Mouse (Mus musculus) erythroid progenitor cell, adult 5-6 weeks (primary cell): ENCODE data around the gene Dock4. TPM values are rescaled to one million over a fixed set of nuclear protein-coding genes. Genes with fewer than 3 reads are reported as not detected.
A peak's percentile ranks its signal among the peaks of the same experiment; 100 is the strongest.

ENCODE experiments used
- ATAC-seq: replicated peaks from 2 replicates; pipeline ENCODE4 v1.8.0; 2016; ENCODE audit warnings: moderate number of reproducible peaks, mild to moderate bottlenecking, moderate TSS enrichment, inconsistent platforms; ENCODE audit not compliant: poor library complexity, low FRiP score, severe bottlenecking
- total RNA-seq, 2 experiments: library from RNA; stranded (forward) in 1 of 2; stranded (reverse) in 1 of 2; fragments of 150-400 nt in 1 of 2; fragments of 186-747, 209-891 nt in 1 of 2; gene quantifications; 2 replicates each; pipeline versions ENCODE4 v1.2.3 to v1.2.4; 2015 to 2017; ENCODE audit warnings: low replicate concordance in 2 of 2

Dock4 gene
- total RNA-seq (2015; ENCODE audit: low replicate concordance) (0.42 and 3.6 TPM in 2 replicates), total RNA-seq (2017; ENCODE audit: low replicate concordance) (1.5 TPM in 1 of 2 replicates, not detected in the other)

DNA sequence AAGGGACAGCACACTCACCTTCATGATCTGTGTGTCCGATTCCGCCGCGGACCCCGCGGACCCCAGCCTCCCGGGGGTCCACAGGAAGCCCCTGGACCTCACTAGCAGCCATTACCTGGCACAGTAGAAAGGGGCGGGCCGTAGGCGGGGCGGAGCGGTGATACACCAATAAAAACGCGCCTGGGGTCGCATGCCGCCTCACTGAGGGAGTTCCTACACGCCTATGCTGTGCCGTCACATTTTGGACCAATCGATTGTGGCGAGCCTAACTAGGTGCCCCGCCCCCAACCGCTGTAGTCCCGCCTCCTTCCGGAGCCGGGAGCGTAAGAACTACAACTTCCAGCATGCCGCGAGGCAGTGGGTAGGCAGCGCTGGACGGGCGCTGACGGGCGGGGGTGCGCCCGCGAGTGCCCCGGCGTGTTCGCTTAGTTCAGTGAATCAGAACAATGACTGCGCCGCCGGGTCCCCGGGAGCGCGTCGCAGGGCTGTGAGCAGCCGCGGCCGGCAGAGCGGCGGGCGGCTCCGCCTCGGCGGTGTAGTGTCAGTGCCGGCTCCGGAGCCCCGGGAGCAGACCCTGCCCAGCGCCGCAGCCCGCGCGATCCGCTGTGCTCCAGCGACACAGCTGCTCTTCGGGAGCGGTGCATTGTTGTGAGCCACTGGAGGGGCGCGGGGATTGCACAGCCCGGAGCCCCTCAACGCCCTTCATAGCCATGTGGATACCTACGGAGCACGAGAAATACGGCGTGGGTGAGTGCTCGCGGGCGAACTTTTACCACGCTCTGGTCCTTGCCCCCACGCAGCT is at the start of gene Dock4, which contains the start of gene Zfp277:
Gene Dock4, plus strand, starts transcription at position 305 of the 802 bp plus-strand sequence.
Gene Zfp277, minus strand, starts transcription at position 255 of the 802 bp plus-strand sequence.
- ATAC-seq = peak; percentile 93

- ATAC-seq = no peak
These were observed 46.8 kb upstream of the Dock4 start for GRCm38 (mm10) chr12:40398916-40399315.

DNA sequence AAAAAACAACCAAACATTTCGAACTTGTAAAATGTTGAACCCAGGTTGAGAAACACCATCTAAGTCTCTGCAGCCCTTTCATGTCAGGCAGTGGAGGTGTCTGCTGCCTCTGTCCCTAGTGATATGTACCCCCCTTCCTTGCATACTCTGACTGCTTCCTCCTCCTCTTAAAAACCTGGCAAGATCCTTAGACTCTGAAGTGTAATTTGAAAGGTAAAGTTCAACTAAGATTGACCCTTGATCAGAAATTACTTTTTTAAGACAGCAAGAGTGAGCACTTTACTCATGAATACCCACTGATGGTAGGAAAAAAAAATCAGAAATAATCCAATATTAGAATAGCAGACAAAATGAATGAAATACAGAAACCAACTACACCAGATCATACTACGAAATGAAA is 46.4 kb upstream of the Dock4 start:
- no peak for ATAC-seq

DNA sequence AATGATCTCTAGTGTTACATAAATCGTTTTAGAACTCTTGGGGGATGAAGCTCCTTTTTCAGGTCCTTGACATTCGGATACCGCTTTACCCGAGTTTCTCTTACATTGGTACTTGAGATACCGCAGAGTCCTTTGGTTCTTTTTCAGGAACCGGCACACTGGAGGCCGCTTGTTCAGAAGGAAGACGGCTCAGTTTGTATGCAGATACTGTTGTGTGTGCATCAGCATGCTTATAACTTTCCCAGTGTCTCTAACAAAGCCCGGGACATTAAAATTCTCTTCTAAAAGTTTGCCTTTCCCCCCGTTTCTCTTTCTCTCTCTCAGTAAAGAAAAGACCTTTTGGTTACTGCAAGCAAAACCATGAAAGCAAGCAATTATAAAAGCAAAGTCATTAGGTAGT is 45.9 kb upstream of the Dock4 start:
- ATAC-seq = no peak

- no peak for ATAC-seq
These were observed 31.0 kb upstream of the Dock4 start for GRCm38 (mm10) chr12:40414682-40415311.

DNA sequence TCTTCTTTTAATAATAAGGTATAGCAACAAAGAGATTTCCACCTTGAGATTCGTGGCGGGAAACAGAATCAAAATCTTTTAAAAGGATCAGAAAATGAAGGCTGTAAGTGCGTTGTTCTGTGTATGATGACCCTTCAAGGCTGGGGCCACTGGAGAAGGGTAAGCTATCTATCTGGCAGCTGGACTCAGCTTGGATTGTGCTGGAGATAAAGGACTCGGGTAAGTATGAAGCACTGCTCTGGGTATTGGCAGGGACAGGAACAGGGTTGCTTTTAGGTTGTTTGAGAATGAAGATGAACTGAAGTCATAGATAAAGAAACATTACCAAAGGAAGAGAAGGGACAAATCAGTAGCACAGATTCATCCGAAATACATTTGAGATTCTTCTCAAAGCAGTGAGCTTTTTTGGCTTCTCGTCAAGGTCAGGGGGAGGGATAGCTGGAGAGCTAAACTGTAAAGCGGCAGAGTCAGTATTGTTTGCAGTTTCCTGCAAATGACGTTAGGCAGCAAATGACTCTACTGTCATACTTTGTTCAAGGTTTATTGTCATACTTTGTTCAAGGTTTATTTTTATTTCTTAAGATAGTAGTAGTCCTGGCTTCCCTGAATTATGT is 30.3 kb upstream of the Dock4 start:
- no peak for ATAC-seq

DNA sequence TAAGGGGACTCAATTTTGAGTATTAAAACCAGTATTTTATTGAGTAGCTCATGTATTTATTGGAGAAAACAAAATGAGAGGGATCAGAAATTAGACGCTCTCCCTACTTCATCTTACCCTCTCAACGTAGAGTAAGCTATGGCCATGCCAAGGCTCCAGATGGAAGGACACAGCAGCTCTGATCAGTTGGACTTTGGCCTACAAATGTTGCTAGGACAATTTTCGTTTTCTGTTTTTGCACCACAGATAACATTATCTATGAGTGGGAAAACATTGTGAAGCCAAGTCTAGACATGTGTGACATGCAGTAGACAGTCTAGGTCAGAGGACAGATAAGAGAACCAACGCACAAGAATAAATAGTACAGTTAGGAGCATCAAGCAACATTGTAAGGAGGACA is 28.5 kb upstream of the Dock4 start:
- ATAC-seq = no peak

- ATAC-seq = no peak
These were observed 20.8 kb upstream of the Dock4 start for GRCm38 (mm10) chr12:40424991-40425390.

- ATAC-seq = no peak
These were observed 18.1 kb upstream of the Dock4 start for GRCm38 (mm10) chr12:40427606-40428005.

GRCm38 (mm10) chr12:40429976-40430375 is 15.8 kb upstream of the Dock4 start:
- ATAC-seq = no peak

- ATAC-seq = no peak
These were observed 14.7 kb upstream of the Dock4 start for GRCm38 (mm10) chr12:40431075-40431474.

DNA sequence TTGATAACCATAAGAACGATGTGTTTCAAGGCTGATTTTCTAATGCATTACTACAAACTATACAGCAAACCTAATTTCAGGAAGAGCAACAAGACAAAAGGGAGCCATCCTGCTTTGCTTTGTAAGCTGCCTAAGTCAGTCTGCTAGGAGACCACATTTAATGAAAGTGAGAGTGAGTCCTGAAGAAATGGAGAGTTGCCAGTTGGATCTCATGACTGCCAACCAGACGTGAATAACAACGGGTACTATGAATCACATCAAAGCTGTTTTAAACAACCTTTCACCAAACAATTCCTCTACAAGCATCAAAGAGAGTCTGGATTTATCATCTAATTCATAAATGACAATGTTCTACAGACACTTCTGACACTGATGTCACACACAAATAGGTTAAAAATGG is 11.7 kb upstream of the Dock4 start:
- ATAC-seq = no peak

- no peak for ATAC-seq
These were observed 7.7 kb upstream of the Dock4 start for GRCm38 (mm10) chr12:40438049-40438448.

- ATAC-seq = no peak
These were observed 546 bp upstream of the Dock4 start for GRCm38 (mm10) chr12:40445206-40445605.

- no peak for ATAC-seq
These were observed 964 bp downstream of the Dock4 start for GRCm38 (mm10) chr12:40446450-40447381.

- no peak for ATAC-seq
These were observed 2.0 kb downstream of the Dock4 start for GRCm38 (mm10) chr12:40447561-40448355.

- ATAC-seq = no peak
These were observed 3.5 kb downstream of the Dock4 start for GRCm38 (mm10) chr12:40449119-40449795.

GRCm38 (mm10) chr12:40456517-40456916 is 10.8 kb downstream of the Dock4 start:
- ATAC-seq = no peak
